Mouse (Mus musculus): ENCODE measurements around the gene Adamts15. TPM values are rescaled to one million over a fixed set of nuclear protein-coding genes. Genes with fewer than 3 reads are reported as not detected.

The Adamts15 gene
- polyA plus RNA-seq, 1 experiment, result 6.2 TPM

- WGBS, result 67% methylated on average over 4 of the region's 4 CpGs
- no peak for TF ChIP-seq CTCF (conservative IDR thresholded peaks at IDR 0.05; ENCODE audit: insufficient read depth, insufficient read length, low read depth, low read length)
- TF ChIP-seq POLR2A (IDR thresholded peaks at IDR 0.05; ENCODE audit: low read depth, low read length), result no peak
- no peak for DNase-seq
- H3K27ac ChIP-seq (ENCODE audit: insufficient read depth, low read depth, low read length), result no peak overlapping the region
- H3K27me3 ChIP-seq (replicated peaks; ENCODE audit: control insufficient read depth, insufficient read depth, low read length), result no peaks in the 10 kb centered on the region
- no peaks in the 10 kb centered on the region for H3K36me3 ChIP-seq (ENCODE audit: control insufficient read depth, insufficient read depth, low read length)
- H3K4me1 ChIP-seq (ENCODE audit: control insufficient read depth, insufficient read depth, low read length), result peaks cover 28% of the 10 kb centered on the region
- H3K4me3 ChIP-seq (ENCODE audit: insufficient read depth, low read depth, low read length), result no peak overlapping the region
Observed at GRCm38 (mm10) chr9:30906426-30906825, 15.8 kb downstream of the Adamts15 start.

GRCm38 (mm10) chr9:30905861-30906260 is 16.4 kb downstream of the Adamts15 start:
- Histone ChIP-seq H3K36me3 (ENCODE audit: control insufficient read depth, insufficient read depth, low read length) (no peaks in the 10 kb centered on the region), H3K27me3 (replicated peaks; ENCODE audit: control insufficient read depth, insufficient read depth, low read length) (no peaks in the 10 kb centered on the region), H3K27ac (ENCODE audit: insufficient read depth, low read depth, low read length) (no peak overlapping the region), H3K4me1 (ENCODE audit: control insufficient read depth, insufficient read depth, low read length) (peaks cover 27% of the 10 kb centered on the region), H3K4me3 (ENCODE audit: insufficient read depth, low read depth, low read length) (no peak overlapping the region)
- 49% methylated on average over 10 of the region's 10 CpGs for WGBS
- DNase-seq, result peak; percentile 80
- TF ChIP-seq POLR2A (IDR thresholded peaks at IDR 0.05; ENCODE audit: low read depth, low read length), result no peak
- no peak for TF ChIP-seq CTCF (conservative IDR thresholded peaks at IDR 0.05; ENCODE audit: insufficient read depth, insufficient read length, low read depth, low read length)

DNA sequence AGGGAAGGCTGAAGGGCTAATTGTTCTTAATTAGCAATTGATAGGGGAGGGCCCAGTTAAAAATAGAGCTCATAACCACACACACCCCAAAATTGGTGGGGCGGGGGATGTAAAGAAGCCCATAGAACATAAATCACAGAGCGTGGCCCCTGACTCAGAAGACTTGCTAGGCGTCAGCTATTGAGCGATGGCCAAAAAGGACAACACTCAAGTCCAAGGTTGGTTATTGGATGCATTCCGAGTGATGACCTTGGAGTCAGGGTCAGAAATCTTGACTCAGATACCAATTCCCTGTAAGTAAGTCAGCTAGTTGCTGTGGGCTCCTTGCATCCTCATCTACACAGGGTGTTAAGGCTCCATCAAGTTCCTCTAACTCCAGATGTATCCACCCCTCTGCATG is 19.0 kb downstream of the Adamts15 start:
- Histone ChIP-seq H3K27me3 (replicated peaks; ENCODE audit: control insufficient read depth, insufficient read depth, low read length) (no peaks in the 10 kb centered on the region), H3K4me1 (ENCODE audit: control insufficient read depth, insufficient read depth, low read length) (peaks cover 20% of the 10 kb centered on the region), H3K36me3 (ENCODE audit: control insufficient read depth, insufficient read depth, low read length) (no peaks in the 10 kb centered on the region), H3K4me3 (ENCODE audit: insufficient read depth, low read depth, low read length) (no peak overlapping the region), H3K27ac (ENCODE audit: insufficient read depth, low read depth, low read length) (peak overlapping the region; percentile 43; the same call in 1 of the 2 replicates)
- TF ChIP-seq POLR2A (IDR thresholded peaks at IDR 0.05; ENCODE audit: low read depth, low read length) (no peak), CTCF (conservative IDR thresholded peaks at IDR 0.05; ENCODE audit: insufficient read depth, insufficient read length, low read depth, low read length) (no peak)
- WGBS, result 71% methylated on average over 5 of the region's 5 CpGs
- peak; percentile 45 for DNase-seq

GRCm38 (mm10) chr9:30902641-30903040 is 19.6 kb downstream of the Adamts15 start:
- peaks cover 14% of the 10 kb centered on the region for H3K4me1 ChIP-seq (ENCODE audit: control insufficient read depth, insufficient read depth, low read length)
- WGBS, result 77% methylated on average over 7 of the region's 7 CpGs
- peak; percentile 68 for DNase-seq
- H3K4me3 ChIP-seq (ENCODE audit: insufficient read depth, low read depth, low read length), result no peak overlapping the region
- H3K27me3 ChIP-seq (replicated peaks; ENCODE audit: control insufficient read depth, insufficient read depth, low read length), result no peaks in the 10 kb centered on the region
- TF ChIP-seq POLR2A (IDR thresholded peaks at IDR 0.05; ENCODE audit: low read depth, low read length) (no peak), CTCF (conservative IDR thresholded peaks at IDR 0.05; ENCODE audit: insufficient read depth, insufficient read length, low read depth, low read length) (no peak)
- peak overlapping the region; percentile 49; the same call in 1 of the 2 replicates for H3K27ac ChIP-seq (ENCODE audit: insufficient read depth, low read depth, low read length)
- H3K36me3 ChIP-seq (ENCODE audit: control insufficient read depth, insufficient read depth, low read length), result no peaks in the 10 kb centered on the region

GRCm38 (mm10) chr9:30902152-30902551 is 20.1 kb downstream of the Adamts15 start:
- no peak for TF ChIP-seq CTCF (conservative IDR thresholded peaks at IDR 0.05; ENCODE audit: insufficient read depth, insufficient read length, low read depth, low read length)
- TF ChIP-seq POLR2A (IDR thresholded peaks at IDR 0.05; ENCODE audit: low read depth, low read length), result no peak
- DNase-seq, result peak; percentile 55
- Histone ChIP-seq H3K4me3 (ENCODE audit: insufficient read depth, low read depth, low read length) (no peak overlapping the region), H3K27me3 (replicated peaks; ENCODE audit: control insufficient read depth, insufficient read depth, low read length) (no peaks in the 10 kb centered on the region), H3K4me1 (ENCODE audit: control insufficient read depth, insufficient read depth, low read length) (peaks cover 15% of the 10 kb centered on the region), H3K36me3 (ENCODE audit: control insufficient read depth, insufficient read depth, low read length) (no peaks in the 10 kb centered on the region), H3K27ac (ENCODE audit: insufficient read depth, low read depth, low read length) (peak overlapping the region; percentile 49; the same call in 1 of the 2 replicates)
- 72% methylated on average over 19 of the region's 19 CpGs for WGBS

DNA sequence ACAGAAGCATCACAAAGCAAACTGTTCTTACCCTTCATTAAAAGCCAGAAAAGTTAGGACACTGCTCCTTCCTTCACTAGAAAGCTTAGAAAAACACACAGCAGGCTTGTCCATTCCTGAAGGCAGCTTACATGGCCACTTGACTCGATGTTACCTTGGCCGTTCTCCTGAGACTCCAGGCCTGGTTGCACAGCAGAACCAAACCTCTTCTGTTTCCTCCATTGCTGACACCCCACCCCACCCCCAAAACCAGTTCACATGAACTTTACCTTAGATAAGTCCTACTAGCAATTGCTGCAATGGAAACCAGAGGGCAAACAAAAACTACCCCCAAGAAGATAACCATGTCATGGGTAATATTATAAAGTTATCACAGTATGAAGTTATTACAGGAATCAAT is 25.1 kb downstream of the Adamts15 start:
- TF ChIP-seq POLR2A (IDR thresholded peaks at IDR 0.05; ENCODE audit: low read depth, low read length), result no peak
- H3K27ac ChIP-seq (ENCODE audit: insufficient read depth, low read depth, low read length), result peak overlapping the region; percentile 56; the same call in 1 of the 2 replicates
- 36% methylated on average over 2 of the region's 2 CpGs for WGBS
- no peak for DNase-seq
- no peaks in the 10 kb centered on the region for H3K27me3 ChIP-seq (replicated peaks; ENCODE audit: control insufficient read depth, insufficient read depth, low read length)
- H3K4me1 ChIP-seq (ENCODE audit: control insufficient read depth, insufficient read depth, low read length), result peaks cover 4% of the 10 kb centered on the region
- no peaks in the 10 kb centered on the region for H3K36me3 ChIP-seq (ENCODE audit: control insufficient read depth, insufficient read depth, low read length)
- no peak overlapping the region for H3K4me3 ChIP-seq (ENCODE audit: insufficient read depth, low read depth, low read length)

- no peak overlapping the region for H3K4me3 ChIP-seq (ENCODE audit: insufficient read depth, low read depth, low read length)
- no peaks in the 10 kb centered on the region for H3K27me3 ChIP-seq (replicated peaks; ENCODE audit: control insufficient read depth, insufficient read depth, low read length)
- TF ChIP-seq CTCF (conservative IDR thresholded peaks at IDR 0.05; ENCODE audit: insufficient read depth, insufficient read length, low read depth, low read length) (no peak), POLR2A (IDR thresholded peaks at IDR 0.05; ENCODE audit: low read depth, low read length) (no peak)
- H3K4me1 ChIP-seq (ENCODE audit: control insufficient read depth, insufficient read depth, low read length), result peaks cover 4% of the 10 kb centered on the region
- 27% methylated on average over 5 of the region's 5 CpGs for WGBS
- peak; percentile 97 for DNase-seq
- H3K27ac ChIP-seq (ENCODE audit: insufficient read depth, low read depth, low read length), result peak overlapping the region; percentile 56; the same call in 1 of the 2 replicates
- H3K36me3 ChIP-seq (ENCODE audit: control insufficient read depth, insufficient read depth, low read length), result no peaks in the 10 kb centered on the region
Observed at GRCm38 (mm10) chr9:30896752-30897151, 25.5 kb downstream of the Adamts15 start.

Data from kidney, adult 2 months (tissue).